Mouse (Mus musculus) lung, postnatal 36 days (tissue): ENCODE results near the gene Eipr1.
"Not testable (repeated sequence)": the region's sequence is repeated elsewhere in the genome, so short reads cannot be mapped to it uniquely, and the experiment has no call there.

Experiments used
- DNase-seq: peaks from one replicate; pipeline ENCODE4 v3.0.0; 2022; ENCODE audit warnings: mixed read lengths

Eipr1 gene

DNA sequence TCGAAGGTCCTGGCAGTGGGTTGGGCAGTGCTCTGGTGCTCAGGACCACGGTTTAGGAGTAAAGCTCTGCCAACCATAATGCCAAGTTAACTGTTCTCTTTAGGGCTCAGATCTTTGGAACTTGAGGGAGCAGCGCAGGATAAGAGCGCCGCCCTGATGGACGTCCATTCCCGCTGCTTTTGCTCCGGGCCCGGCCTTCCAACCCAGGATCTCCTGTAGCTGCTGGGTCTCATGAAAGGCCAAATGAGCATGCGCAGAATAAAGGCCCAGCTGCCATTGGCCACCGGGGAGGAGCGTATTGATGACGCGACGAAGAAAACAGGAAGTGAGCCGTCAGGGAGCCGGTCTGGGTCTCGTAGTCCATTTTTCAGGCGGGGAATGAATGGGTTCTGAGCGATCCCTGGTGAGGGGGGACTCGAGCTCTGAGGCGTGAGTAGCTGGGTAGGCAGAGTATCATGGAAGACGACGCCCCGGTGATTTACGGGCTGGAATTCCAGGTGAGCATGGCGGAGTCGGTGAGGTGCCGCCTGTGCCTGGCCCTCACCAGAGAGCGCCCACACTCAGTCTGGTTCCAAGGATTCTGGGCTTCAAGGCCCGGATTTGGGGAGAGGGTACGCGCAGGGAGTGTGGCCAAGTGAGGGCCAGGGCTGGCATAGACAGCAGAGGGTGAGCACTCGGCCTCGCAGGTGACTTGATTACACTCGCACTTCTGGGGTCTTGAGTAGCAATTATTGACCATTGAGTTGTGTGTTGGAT is at the start of gene Eipr1:
Gene Eipr1 (plus strand): TSS at position 296 of the 756 bp plus-strand sequence.
- DNase-seq = peak; percentile 97

DNA sequence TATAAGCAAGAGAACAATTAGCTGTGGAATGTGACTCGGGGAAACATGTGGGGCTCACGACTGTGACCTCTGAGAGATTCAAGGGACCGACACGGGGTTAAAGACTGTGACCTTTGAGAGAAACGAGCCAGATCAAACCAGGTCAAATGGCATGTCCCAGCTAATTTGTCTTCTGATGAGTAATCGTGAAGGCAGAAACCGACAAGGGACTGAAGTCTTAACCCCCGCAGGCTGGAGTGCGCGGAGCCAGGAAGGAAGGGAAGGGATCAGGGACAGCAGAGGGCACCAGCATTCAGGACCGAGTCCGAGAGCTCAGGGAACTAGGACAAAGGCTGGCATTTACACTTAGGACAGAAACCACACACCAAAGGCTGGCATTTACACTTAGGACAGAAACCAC is 47.2 kb upstream of the Eipr1 start:
- no peak for DNase-seq

DNA sequence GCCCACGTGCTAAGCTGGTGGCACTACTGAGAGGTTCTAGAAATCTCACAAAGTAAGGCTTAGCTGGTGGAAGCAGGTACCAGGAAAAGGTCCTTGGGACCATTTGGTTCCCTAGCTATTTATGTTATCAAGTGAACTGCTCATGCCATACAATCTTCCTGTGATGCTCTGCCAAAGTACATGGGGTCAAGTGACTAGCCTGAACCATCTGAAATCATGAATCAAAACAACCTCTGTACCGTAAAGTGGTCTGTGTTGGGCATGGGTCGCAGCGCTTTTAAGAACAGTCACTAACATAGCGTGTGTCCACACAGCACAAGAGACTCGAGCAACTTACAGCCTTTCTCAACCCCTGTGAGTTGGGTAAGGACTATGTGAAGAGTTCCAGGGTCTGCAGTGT is 46.4 kb upstream of the Eipr1 start:
- DNase-seq = no peak

DNA sequence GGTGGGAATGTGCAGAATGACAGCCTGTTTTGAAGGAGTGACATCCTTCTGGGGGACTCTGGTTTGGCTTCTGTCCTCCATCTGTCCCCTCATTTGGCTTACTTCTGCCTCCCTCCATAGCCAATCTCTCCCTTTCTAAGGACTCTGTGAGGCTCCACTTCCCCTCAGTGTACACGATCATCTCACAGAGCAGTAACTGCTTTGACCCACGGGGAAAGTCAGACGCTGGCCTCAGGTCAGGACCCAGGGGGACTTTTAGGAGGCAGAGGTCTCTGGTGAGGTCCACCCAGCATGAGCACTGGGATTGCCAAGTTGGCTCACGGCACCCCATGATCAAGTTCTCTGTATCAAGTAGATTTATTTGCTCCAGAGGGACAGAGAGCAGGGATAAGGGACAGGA is 43.4 kb upstream of the Eipr1 start:
- DNase-seq = no peak

DNA sequence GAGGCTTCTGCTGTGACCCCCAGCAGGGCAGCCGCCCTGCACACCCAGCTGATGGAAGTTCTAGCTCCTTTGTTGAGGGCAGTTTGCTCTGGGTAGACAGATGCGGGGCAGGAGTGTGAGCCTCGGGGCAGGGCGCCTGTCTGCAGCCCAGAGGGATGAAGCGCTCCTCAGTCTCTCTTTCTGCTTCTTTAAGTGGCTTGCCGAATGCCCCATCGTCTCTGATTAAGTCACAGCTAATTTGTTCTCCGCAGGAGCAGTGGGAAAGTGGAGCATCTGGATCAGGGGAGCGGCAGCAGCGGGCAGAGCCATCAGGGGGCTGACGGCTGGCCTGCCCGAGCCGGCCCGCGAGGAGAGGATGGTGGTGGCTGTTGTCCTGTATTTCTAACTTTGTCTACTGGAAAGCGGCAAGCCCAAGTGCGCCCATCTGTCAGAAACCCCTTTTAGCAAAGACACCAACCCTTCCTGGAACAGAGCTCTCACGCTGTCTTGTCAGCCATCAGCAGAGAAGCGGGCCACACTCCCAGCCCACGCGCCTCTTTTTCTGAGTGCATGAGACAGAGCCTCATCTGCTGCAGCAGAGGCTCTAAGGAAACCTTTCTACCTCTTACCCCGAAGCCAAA is 40.9 kb upstream of the Eipr1 start:
- no peak for DNase-seq

DNA sequence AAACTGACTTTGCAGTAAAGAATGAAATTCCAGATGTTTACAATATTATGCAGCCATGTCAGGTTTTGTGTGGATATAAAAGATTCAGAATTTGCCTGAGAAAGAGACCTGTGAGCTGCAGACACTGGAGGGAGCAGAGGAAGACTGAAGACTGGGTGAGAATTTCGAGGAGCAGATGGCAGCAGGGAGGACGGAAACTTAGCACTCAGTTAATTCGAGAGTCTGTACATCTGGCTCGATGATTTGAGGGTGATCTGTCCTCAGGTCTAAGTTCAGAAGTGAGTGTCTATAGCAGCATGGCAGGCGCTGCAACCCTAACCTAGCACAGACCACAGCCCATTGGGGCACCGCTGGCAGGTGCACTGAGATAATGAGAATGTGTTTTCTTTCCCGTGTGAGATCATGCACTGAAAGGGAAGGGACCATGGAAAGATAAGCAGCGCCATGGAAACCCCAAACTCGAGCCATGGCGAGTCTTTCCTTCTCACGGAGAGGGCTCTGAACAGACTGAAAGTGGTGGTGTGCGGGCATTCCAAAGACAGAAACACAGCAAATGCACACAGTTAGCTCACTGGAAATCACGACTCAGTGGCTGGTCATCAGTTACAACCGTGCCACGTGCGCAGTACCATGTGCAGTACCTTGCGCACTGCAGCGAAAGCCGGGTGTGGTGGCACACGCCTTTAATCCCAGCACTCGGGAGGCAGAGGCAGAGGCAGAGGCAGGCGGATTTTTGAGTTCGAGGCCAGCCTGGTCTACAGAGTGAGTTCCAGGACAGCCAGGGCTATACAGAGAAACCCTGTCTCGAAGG is 36.6 kb upstream of the Eipr1 start:
- no peak for DNase-seq

DNA sequence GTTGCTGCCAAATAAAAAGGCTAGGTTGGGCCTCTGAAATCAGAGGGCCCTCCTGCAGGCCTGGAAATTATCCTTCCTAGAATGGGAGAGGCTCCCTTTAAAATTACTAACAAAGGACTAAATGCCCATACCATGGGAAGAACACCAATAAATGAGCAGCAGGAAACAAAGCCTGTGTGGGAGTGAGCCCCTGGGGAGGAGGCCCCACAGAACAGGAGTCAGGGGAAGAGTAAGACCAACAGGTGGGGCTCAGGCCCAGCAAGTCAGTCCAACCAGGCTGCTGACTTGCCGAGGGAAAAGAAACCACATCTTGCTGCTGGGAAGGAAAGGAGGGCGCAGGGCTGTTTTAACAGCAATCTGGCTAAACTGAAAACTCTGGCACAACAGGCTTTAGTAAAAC is 34.5 kb upstream of the Eipr1 start:
- no peak for DNase-seq

DNA sequence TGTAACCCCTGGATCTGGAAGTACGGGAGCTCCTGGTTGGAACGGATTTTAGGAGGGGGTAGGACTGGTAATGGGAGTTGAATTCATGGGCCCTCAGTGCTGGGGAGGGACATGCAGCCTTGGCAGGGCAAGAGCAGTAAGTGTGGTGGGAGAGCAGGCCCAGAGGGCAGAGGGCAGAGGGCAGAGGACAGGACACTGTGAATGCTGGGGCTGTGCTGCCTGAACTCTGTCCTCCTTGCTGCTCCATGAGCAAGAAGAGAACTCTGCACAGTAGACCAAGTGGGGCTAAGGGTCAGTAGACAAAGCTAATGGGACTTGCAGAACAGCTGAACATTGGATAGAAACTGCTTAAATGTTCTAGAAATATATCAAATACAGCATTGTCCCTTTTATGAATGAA is 33.5 kb upstream of the Eipr1 start:
- no peak for DNase-seq

DNA sequence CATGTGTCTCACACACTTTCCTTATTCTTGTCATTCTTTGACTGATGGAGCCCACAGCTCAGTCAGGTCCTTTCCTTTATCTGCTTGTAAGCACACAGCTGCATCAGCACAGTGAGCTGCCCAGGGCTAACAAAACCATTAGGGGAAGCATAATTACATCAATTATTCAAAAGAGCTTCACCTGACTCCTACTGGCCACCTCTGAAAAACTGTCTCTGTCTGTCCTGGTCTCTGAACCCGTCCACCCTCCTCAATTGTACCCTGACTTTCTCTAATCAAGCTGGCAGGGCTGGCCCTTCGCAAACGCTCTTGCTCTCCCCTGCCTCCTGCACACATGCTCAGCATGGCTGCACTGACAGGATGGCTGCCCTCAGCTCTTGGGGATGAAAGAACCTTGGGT is 27.2 kb upstream of the Eipr1 start:
- DNase-seq = no peak

DNA sequence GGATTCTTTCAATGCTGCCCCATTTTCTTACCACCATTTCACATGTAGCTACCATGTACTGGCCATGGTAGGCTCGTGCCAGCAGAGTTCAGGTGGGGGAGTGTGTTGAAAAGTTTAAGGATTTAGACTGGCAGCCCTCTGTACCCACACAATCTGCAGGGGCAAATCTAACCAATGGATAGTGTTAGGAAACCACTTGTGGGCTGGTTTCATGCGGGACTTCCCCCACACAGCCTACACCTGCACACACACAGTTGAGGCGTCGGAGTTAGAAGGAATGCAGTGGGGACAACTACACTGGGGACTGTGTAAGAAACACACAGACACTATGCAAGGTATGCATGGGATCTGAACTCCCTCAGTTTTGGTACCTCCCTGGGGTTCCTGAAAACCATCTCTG is 25.4 kb upstream of the Eipr1 start:
- no peak for DNase-seq

DNA sequence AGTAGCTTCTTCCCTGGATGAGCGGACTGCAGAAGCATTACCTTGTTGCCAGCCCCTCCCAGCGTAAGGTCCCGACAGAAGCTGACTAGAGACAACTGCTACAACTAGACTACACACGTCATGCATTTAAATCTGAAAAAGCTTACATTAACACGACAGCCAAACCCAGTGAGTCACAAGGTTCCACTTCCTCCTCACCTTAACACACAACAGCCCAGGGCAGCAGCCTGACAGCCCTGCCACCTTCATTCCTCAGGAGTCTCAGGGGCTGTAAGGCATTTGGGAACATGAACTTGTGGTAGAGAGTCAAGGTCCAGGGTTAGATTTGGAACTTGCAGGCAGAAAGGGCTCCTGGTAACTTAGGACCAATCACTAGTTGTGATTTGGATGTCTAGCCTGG is 24.5 kb upstream of the Eipr1 start:
- DNase-seq = peak; percentile 8

DNA sequence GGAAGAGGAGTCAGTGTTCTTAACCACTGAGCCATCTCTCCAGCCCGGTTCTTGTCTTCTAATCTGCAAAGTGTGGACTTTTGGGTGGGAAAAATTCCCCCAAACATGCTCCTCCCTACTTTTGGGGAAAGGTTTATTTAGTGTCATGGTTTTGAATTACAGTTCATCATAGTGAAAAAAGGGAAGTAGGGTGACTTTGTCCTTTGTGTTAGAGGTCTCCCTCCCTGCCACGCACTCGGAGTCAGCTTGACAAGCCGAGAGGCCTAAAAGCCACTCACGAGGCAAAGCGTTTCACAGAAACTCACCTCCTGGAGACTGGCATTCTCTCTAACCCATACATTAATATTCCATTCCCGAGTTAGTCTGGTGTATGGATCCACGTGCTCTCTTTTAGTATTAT is 19.0 kb upstream of the Eipr1 start:
- DNase-seq = no peak

DNA sequence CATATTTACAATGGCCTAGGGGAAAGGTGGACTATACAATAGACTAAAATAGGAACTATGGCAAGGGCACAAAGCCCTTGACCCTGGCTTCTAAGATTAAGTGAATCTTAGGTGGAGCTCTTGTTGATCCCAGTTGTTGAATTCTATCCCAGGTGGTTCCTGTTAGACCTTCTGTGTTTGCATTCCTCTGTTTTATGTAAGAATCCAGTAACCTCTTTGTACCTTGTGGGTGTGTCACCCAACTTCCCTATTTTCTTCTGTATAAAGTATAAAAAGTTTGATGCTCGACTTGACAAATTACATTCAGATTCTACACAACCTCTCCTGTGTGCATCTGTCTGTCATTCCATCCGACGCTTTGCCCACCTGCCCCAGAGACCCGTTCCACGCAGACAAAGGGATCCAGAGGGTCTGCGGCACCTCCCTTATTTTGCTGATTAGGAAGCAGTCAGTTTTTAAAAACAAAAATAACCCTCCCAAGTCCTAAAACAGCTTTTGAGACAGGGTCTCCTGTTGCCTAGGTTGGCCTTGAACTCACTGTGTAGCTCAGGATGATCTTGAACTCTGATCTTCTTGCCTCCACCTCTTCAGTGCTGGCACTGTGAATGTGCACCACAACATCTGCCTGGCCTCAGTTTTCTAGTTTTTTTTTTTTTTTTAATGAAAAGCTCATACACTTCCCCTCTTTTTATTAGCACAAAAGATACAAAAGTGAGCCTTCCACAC is 17.9 kb upstream of the Eipr1 start:
- DNase-seq = not testable (repeated sequence)

DNA sequence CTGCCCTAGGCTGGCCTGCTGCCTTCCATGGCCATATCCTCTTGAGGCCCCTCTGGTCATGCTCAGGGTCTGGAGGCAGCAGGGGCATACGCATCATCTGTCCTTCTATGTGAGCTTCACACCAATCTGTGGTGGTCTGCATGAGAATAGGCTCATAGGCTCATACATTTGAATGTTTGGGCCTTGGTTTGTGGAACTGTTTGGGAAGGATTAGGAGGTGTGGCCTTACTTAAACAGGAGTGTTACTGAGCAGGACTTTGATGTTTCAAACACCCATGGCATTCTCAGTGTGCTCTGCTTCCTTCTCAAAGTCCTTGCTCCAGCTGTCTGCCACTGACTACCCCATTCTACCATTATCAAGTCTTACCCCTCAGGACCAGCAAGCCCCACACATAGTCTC is 17.3 kb upstream of the Eipr1 start:
- DNase-seq = no peak

DNA sequence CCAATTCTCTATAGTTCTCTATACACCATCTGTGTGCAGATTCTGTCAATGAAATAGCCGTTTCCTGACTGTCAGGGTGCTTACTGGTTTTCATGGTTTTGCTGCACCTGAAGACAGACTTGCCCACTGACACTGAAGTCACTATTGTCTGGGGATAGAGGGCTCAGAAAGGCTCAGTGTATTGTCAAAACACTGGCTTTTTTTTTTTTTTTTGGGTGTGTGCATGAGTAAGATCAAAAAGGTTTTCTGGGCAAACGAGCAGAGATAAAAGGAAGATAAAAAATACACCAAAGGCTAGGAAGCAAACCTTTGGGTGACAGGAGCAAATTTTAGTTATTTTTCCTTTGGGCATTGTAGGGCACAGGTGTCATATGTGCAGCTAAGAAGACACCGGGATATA is 16.3 kb upstream of the Eipr1 start:
- DNase-seq = no peak

DNA sequence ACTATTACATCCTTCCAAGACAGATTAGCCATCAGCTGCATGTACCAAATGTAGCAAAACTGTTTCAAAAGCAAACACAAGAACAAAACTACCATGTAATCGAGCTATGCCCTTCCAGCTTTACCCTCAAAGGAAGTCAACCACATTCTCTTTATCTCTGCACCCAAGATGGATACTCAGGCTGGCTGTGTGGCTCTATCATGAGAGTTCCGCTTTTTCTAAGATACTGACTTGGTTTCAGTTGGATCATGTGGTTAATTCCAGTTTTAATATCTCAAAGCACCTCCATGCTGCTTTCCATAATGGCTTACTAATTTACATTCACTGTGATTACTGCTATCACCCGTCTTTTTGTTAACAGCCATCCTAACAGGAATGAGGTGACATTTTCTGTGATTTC is 8.3 kb upstream of the Eipr1 start:
- no peak for DNase-seq

DNA sequence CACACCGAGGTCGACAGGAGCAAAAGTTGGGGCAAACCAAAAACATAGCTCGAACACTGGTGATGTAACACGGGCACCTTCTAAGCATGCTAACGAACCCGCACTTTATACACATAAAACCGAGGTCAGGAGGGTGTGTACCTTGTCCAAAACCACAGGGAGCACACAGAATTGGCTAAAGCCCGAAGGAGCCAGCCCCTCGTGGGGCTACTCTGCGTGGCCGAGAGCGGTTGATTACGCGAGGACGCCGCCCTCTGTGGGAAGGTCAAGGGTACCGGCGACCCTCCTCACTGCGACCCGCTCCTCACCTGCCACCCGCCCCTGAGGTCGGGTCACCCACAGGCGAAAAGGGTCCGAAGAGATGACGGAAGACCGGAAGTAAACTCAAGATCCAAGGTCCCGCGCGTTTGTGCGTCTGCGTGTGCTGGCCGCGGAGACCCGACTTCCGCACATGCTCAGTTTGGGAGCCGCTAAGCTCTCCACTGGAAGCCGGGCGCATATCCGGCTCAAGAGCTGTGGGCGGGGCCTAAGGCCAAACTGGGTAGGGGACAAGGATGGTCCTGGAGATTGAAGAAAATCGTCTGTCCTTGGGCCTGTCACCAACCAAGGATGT is 1.5 kb upstream of the Eipr1 start, which contains the start of gene Trappc12:
Gene Trappc12 (minus strand): TSS at position 452 of the 613 bp plus-strand sequence.
- DNase-seq = peak; percentile 94

DNA sequence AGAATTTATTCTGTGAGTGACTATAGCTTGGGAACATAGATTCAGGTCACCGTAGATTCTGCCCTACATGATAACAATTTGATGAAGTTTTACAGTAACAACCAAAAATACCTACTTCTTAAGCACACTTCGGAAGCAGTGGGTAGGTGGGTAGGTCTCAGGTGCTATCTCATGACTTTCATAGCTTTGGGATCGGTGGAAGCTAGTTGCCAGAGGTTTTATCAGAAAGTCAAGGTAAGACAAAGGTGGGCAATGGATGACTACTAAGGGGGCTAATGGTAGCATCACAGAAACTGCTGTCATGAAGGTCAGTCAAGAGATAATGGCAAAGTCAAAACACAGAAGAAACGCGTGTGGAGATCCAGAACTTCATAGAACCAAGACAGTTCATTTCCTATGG is 727 bp upstream of the Eipr1 start:
- DNase-seq = no peak

DNA sequence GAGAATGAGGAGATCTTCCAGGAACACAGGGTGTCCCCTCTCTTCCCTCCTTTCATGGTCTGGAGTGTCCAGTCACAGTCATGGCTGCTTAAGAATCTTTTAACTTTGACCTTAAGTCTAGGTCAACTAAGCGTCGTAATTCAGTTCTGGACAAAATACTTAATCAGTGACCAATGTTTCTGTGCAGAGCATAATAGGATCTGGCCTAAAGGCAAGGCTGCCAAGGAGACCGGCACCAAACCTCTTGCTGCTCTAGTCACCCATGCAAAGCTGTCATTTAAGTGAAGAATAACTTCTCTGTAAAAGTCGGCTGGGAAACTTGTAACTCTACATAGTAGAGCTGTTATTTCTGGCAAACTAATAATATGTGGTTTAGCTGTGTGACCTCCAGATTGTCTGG is 4.4 kb downstream of the Eipr1 start:
- no peak for DNase-seq

DNA sequence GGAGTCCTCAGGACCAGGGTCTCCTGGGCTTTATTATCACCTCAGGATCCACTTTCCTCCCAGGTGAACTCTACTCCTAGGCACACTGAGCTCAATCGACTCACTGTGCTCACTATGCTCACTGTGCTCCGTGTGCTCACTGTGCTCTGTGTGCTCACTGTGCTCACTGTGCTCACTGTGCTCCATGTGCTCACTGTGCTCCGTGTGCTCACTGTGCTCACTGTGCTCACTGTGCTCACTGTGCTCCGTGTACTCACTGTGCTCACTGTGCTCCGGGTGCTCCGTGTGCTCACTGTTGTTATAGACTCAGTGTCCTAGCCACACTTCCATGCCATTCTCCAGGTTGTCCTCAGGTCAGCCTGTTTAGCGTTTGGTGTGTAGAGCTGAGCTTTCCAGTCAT is 18.4 kb downstream of the Eipr1 start:
- DNase-seq = no peak

DNA sequence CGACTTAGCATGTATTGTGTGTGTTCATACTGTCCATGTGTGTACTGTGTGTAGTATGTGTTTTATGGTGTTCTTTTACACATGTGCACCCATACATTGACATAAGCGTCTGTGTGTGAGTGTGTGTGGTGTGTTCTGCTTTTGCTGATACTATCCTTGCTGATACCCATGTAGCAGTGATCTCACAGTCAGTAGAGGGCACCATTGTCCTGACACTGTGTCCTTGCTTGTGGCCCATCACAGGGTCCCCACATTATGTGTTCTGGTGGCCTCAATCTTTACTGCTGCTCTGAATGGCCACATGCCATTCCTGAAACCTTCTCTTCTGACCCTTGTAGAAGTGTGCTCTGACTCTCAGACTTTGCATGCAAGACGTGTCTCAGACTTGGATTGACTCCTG is 22.2 kb downstream of the Eipr1 start:
- DNase-seq = no peak

DNA sequence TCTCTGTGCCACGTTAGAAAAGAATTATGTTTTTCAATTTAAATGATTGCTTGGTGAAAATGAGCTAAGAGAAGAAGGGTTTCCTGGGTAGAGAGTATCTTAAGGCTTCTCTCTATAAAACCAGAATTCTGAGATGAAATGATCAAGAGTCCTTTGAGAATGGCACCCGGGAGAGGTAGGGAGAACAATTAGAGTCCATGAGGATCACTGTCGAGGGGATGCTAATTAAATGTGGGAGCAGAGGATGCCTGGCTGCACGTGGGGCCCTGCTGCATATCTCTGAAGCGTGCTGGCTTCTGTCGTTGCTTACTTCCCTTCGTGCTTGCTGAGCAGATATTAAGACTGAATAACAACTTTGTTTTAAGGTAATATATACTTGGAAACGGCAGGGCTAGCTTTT is 23.5 kb downstream of the Eipr1 start:
- DNase-seq = no peak

DNA sequence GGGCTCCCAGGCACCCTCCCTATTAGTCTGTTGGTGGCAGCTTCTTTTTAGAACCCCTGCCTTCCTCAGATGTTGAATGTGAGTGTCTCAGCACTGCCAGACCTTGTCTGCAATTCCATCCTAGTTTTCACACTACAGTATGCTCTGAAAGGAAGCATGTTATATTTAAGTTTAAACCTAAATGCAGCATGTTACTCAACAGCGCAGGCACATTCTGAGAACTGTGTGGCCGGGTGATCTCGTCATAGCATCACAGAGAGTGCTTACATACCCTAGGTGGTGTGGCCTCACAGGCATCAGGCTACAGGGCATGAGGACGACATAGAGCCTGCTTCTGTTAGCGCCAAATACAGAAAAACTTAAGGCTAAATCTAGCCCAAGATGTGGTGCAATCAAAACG is 24.0 kb downstream of the Eipr1 start:
- DNase-seq = no peak
